Mouse (Mus musculus) MEL (cell line): ENCODE data around the gene Gtsf1l. TPM values are rescaled to one million over a fixed set of nuclear protein-coding genes. Genes with fewer than 3 reads are reported as not detected.

Experiments used
- DNase-seq: peaks from one replicate; pipeline ENCODE4 v3.0.0; 2011; ENCODE audit warnings: low read depth, low spot score
- H3K27ac ChIP-seq: 2 replicates; pipeline ENCODE4 v1.5.1; 2012; ENCODE audit warnings: low read depth, mild to moderate bottlenecking, control low read depth, low read length, moderate library complexity; ENCODE audit not compliant: control insufficient read depth
- H3K27me3 ChIP-seq, 2 experiments: fragments of 150-350 bp in 1 of 2; sonication (generic) in 1 of 2; 2 replicates each; pipeline ENCODE4 v1.6.1; 2012; ENCODE audit warnings: low read length in 2 of 2, mild to moderate bottlenecking in 2 of 2, improper control_type of control experiment in 1 of 2, moderate library complexity in 1 of 2; ENCODE audit not compliant: insufficient read depth in 2 of 2, control insufficient read depth in 1 of 2
- H3K36me3 ChIP-seq, 2 experiments: 2 replicates each; pipeline ENCODE4 v1.6.1; 2012 to 2014; ENCODE audit warnings: low read length in 2 of 2, improper control_type of control experiment in 1 of 2, inconsistent platforms in 1 of 2, mild to moderate bottlenecking in 1 of 2; ENCODE audit not compliant: insufficient read depth in 2 of 2, control insufficient read depth in 1 of 2
- H3K4me1 ChIP-seq, 2 experiments: fragments of 150-350 bp in 1 of 2; sonication (generic) in 1 of 2; 2 replicates each; pipeline ENCODE4 v1.6.1; 2012; ENCODE audit warnings: low read length in 2 of 2, improper control_type of control experiment in 1 of 2, mild to moderate bottlenecking in 1 of 2; ENCODE audit not compliant: insufficient read depth in 2 of 2, control insufficient read depth in 1 of 2
- H3K4me3 ChIP-seq, 2 experiments: fragments of 150-350 bp in 1 of 2; sonication (generic) in 1 of 2; 2 replicates each; pipeline ENCODE4 v1.5.1; 2012; ENCODE audit warnings: low read depth in 2 of 2, low read length in 2 of 2, mild to moderate bottlenecking in 2 of 2, moderate library complexity in 2 of 2, control low read depth in 1 of 2, improper control_type of control experiment in 1 of 2; ENCODE audit not compliant: control insufficient read depth in 1 of 2, insufficient read depth in 1 of 2
- H3K79me2 ChIP-seq: 2 replicates; pipeline ENCODE4 v1.6.1; 2012; ENCODE audit warnings: mild to moderate bottlenecking, low read length, moderate library complexity; ENCODE audit not compliant: control insufficient read depth, poor library complexity, insufficient read depth
- H3K9ac ChIP-seq: 2 replicates; pipeline ENCODE4 v1.6.1; 2012; ENCODE audit warnings: low read depth, mild to moderate bottlenecking, control low read depth, low read length, moderate library complexity; ENCODE audit not compliant: control insufficient read depth, poor library complexity, severe bottlenecking
- H3K9me3 ChIP-seq: fragments of 150-350 bp; sonication (generic); replicated peaks from 2 replicates; pipeline ENCODE4 v1.6.1; 2012; ENCODE audit warnings: mild to moderate bottlenecking, low read length, improper control_type of control experiment, moderate library complexity; ENCODE audit not compliant: insufficient read depth
- CHD1 ChIP-seq: IDR thresholded peaks from 2 replicates; pipeline ENCODE4 v1.6.1; 2012; ENCODE audit warnings: low read depth, mild to moderate bottlenecking, inconsistent platforms, low read length, improper control_type of control experiment
- CHD2 ChIP-seq: IDR thresholded peaks from 2 replicates; pipeline ENCODE4 v1.6.1; 2011; ENCODE audit warnings: low read length, improper control_type of control experiment
- CTCF ChIP-seq, 3 experiments: IDR thresholded peaks in 2 of 3; conservative IDR thresholded peaks in 1 of 3; 2 replicates each; pipeline ENCODE4 v1.5.1; 2011 to 2012; ENCODE audit warnings: low read length in 3 of 3, low read depth in 2 of 3, mild to moderate bottlenecking in 2 of 3, improper control_type of control experiment in 1 of 3, inconsistent platforms in 1 of 3, mixed read lengths in 1 of 3, moderate library complexity in 1 of 3; ENCODE audit not compliant: control insufficient read depth in 1 of 3, insufficient read depth in 1 of 3, poor library complexity in 1 of 3, severe bottlenecking in 1 of 3
- EP300 ChIP-seq, 2 experiments: IDR thresholded peaks; 2 replicates each; pipeline ENCODE4 v1.6.1; 2011; ENCODE audit warnings: improper control_type of control experiment in 2 of 2, low read length in 2 of 2, low read depth in 1 of 2, mild to moderate bottlenecking in 1 of 2
- ETS1 ChIP-seq: IDR thresholded peaks from 2 replicates; pipeline ENCODE4 v1.6.1; 2012; ENCODE audit warnings: low read depth, mild to moderate bottlenecking, inconsistent platforms, low read length, improper control_type of control experiment, moderate library complexity
- GABPA ChIP-seq: IDR thresholded peaks from 2 replicates; pipeline ENCODE4 v1.6.1; 2012; ENCODE audit warnings: low read depth, mild to moderate bottlenecking, inconsistent platforms, low read length, improper control_type of control experiment, moderate library complexity
- GATA1 ChIP-seq: IDR thresholded peaks from 2 replicates; pipeline ENCODE4 v1.6.1; 2011; ENCODE audit warnings: low read depth, low read length, improper control_type of control experiment
- HCFC1 ChIP-seq: IDR thresholded peaks from 2 replicates; pipeline ENCODE4 v1.6.1; 2012; ENCODE audit warnings: low read depth, mild to moderate bottlenecking, inconsistent platforms, low read length, improper control_type of control experiment, moderate library complexity
- JUND ChIP-seq: IDR thresholded peaks from 2 replicates; pipeline ENCODE4 v1.6.1; 2011; ENCODE audit warnings: low read depth, mild to moderate bottlenecking, improper control_type of control experiment, low read length
- KAT2A ChIP-seq: conservative IDR thresholded peaks from 2 replicates; pipeline ENCODE4 v1.6.1; 2012; ENCODE audit warnings: low read depth, low read length, improper control_type of control experiment, inconsistent platforms
- MAFK ChIP-seq: IDR thresholded peaks from 2 replicates; pipeline ENCODE4 v1.6.1; 2011; ENCODE audit warnings: low read depth, mild to moderate bottlenecking, low read length, improper control_type of control experiment, borderline replicate concordance
- MAZ ChIP-seq: IDR thresholded peaks from 2 replicates; pipeline ENCODE4 v1.6.1; 2012; ENCODE audit warnings: low read depth, mild to moderate bottlenecking, inconsistent platforms, low read length, improper control_type of control experiment
- MYB ChIP-seq: IDR thresholded peaks from 2 replicates; pipeline ENCODE4 v1.6.1; 2011; ENCODE audit warnings: mild to moderate bottlenecking, low read depth, low read length, improper control_type of control experiment
- MYC ChIP-seq: IDR thresholded peaks from 2 replicates; pipeline ENCODE4 v1.6.1; 2011; ENCODE audit warnings: low read depth, mild to moderate bottlenecking, low read length, improper control_type of control experiment, moderate library complexity
- NELFE ChIP-seq: IDR thresholded peaks from 2 replicates; pipeline ENCODE4 v1.6.1; 2011; ENCODE audit warnings: low read depth, low read length, improper control_type of control experiment
- NRF1 ChIP-seq: IDR thresholded peaks from 2 replicates; pipeline ENCODE4 v1.6.1; 2014; ENCODE audit warnings: low read depth, mild to moderate bottlenecking, inconsistent platforms, low read length, improper control_type of control experiment, moderate library complexity; ENCODE audit not compliant: poor library complexity, insufficient read depth, severe bottlenecking
- POLR2AphosphoS2 ChIP-seq: IDR thresholded peaks from 2 replicates; pipeline ENCODE4 v1.6.1; 2011; ENCODE audit warnings: low read length, improper control_type of control experiment
- POLR2AphosphoS5 ChIP-seq: IDR thresholded peaks from 2 replicates; pipeline ENCODE4 v1.6.1; 2012; ENCODE audit warnings: low read depth, borderline replicate concordance, mild to moderate bottlenecking, inconsistent platforms, low read length, moderate library complexity, mixed read lengths
- RAD21 ChIP-seq: IDR thresholded peaks from 2 replicates; pipeline ENCODE4 v1.6.1; 2011; ENCODE audit warnings: mild to moderate bottlenecking, low read depth, low read length, improper control_type of control experiment
- RCOR1 ChIP-seq: IDR thresholded peaks from 2 replicates; pipeline ENCODE4 v1.6.1; 2012; ENCODE audit warnings: low read depth, mild to moderate bottlenecking, inconsistent platforms, low read length, improper control_type of control experiment
- SIN3A ChIP-seq: IDR thresholded peaks from 2 replicates; pipeline ENCODE4 v1.6.1; 2012; ENCODE audit warnings: low read length, improper control_type of control experiment, inconsistent platforms
- SMC3 ChIP-seq: IDR thresholded peaks from 2 replicates; pipeline ENCODE4 v1.6.1; 2011; ENCODE audit warnings: low read depth, low read length, improper control_type of control experiment
- TAL1 ChIP-seq: IDR thresholded peaks from 2 replicates; pipeline ENCODE4 v1.6.1; 2012; ENCODE audit warnings: mild to moderate bottlenecking, inconsistent platforms, low read length, moderate library complexity, mixed read lengths
- TBP ChIP-seq: IDR thresholded peaks from 2 replicates; pipeline ENCODE4 v1.8.0; 2011; ENCODE audit warnings: low read depth, low read length, improper control_type of control experiment
- TCF12 ChIP-seq: IDR thresholded peaks from 2 replicates; pipeline ENCODE4 v1.6.1; 2014; ENCODE audit warnings: low read depth, mild to moderate bottlenecking, inconsistent platforms, low read length, improper control_type of control experiment, moderate library complexity
- UBTF ChIP-seq: IDR thresholded peaks from 2 replicates; pipeline ENCODE4 v1.6.1; 2012; ENCODE audit warnings: low read depth, mild to moderate bottlenecking, inconsistent platforms, low read length, improper control_type of control experiment, moderate library complexity, borderline replicate concordance; ENCODE audit not compliant: insufficient read depth
- USF1 ChIP-seq: IDR thresholded peaks from 2 replicates; pipeline ENCODE4 v1.6.1; 2014; ENCODE audit warnings: low read depth, mild to moderate bottlenecking, inconsistent platforms, low read length, improper control_type of control experiment, moderate library complexity
- USF2 ChIP-seq, 2 experiments: IDR thresholded peaks; 2 replicates each; pipeline ENCODE4 v1.6.1; 2011 to 2012; ENCODE audit warnings: improper control_type of control experiment in 2 of 2, low read length in 2 of 2, borderline replicate concordance in 1 of 2, inconsistent platforms in 1 of 2, low read depth in 1 of 2, mild to moderate bottlenecking in 1 of 2; ENCODE audit not compliant: insufficient read depth in 1 of 2
- ZC3H11A ChIP-seq: IDR thresholded peaks from 2 replicates; pipeline ENCODE4 v1.6.1; 2012; ENCODE audit warnings: low read depth, mild to moderate bottlenecking, inconsistent platforms, low read length, improper control_type of control experiment
- ZKSCAN1 ChIP-seq: IDR thresholded peaks from 2 replicates; pipeline ENCODE4 v1.6.1; 2012; ENCODE audit warnings: low read depth, mild to moderate bottlenecking, inconsistent platforms, low read length, improper control_type of control experiment, moderate library complexity
- ZMIZ1 ChIP-seq: IDR thresholded peaks from 2 replicates; pipeline ENCODE4 v1.6.1; 2012; ENCODE audit warnings: low read depth, mild to moderate bottlenecking, inconsistent platforms, low read length, improper control_type of control experiment, moderate library complexity
- ZNF384 ChIP-seq: IDR thresholded peaks from 2 replicates; pipeline ENCODE4 v1.6.1; 2012; ENCODE audit warnings: low read depth, mild to moderate bottlenecking, inconsistent platforms, low read length, improper control_type of control experiment
- polyA plus RNA-seq, 2 experiments: library from polyadenylated mRNA; stranded (reverse) in 1 of 2; unstranded in 1 of 2; fragments of >175 nt in 1 of 2; fragments of >200 nt in 1 of 2; gene quantifications; 2 replicates each; pipeline versions ENCODE4 v1.2.1 to v1.2.4; 2012; ENCODE audit warnings: low replicate concordance in 2 of 2, low read depth in 1 of 2; ENCODE audit not compliant: insufficient read length in 2 of 2, insufficient read depth in 1 of 2, missing spikeins in 1 of 2
- total RNA-seq: library from RNA; depleted of rRNA; stranded (reverse); fragments of 300-350 nt; gene quantifications from 2 replicates; pipeline ENCODE4 v1.2.3, GENCODE M21; 2012

Gtsf1l gene
- total and polyA plus RNA-seq, 3 experiments: not detected

- DNase-seq: no peak
- Histone ChIP-seq H3K4me1 (no peaks in the 10 kb centered on the region), H3K27ac (no peak overlapping the region), H3K27me3 (no peaks in the 10 kb centered on the region)
- TF ChIP-seq SIN3A (no peak), ZKSCAN1 (no peak), MYB (no peak), NELFE (no peak), CTCF (IDR thresholded peaks at IDR 0.05 in 2 of 3, conservative IDR thresholded peaks at IDR 0.05 in 1 of 3; ENCODE audit: control insufficient read depth in 1 of 3, insufficient read depth in 1 of 3, low read depth in 2 of 3, low read length in 3 of 3, poor library complexity in 1 of 3, severe bottlenecking in 1 of 3) (no peak), ETS1 (no peak), EP300 (IDR thresholded peaks at IDR 0.05; ENCODE audit: low read depth in 1 of 2, low read length in 2 of 2) (no peak), GABPA (no peak), MAFK (no peak), CHD1 (no peak), MYC (no peak), ZNF384 (no peak), POLR2AphosphoS2 (no peak), TCF12 (no peak), NRF1 (no peak), USF2 (IDR thresholded peaks at IDR 0.05; ENCODE audit: borderline replicate concordance in 1 of 2, insufficient read depth in 1 of 2, low read depth in 1 of 2, low read length in 2 of 2) (no peak), TAL1 (no peak), JUND (no peak), ZMIZ1 (no peak), POLR2AphosphoS5 (no peak)
- TF ChIP-seq, all 39 proteins: peak for 0
- Histone ChIP-seq H3K4me3 (no peak overlapping the region), H3K79me2 (no peaks in the 10 kb centered on the region), H3K36me3 (no peaks in the 10 kb centered on the region), H3K9me3 (no peaks in the 10 kb centered on the region), H3K9ac (no peak overlapping the region)
Observed at GRCm38 (mm10) chr2:163095784-163096183, 8.1 kb upstream of the Gtsf1l start.

GRCm38 (mm10) chr2:163094909-163095308 is 7.3 kb upstream of the Gtsf1l start:
- no peak for DNase-seq
- Histone ChIP-seq H3K4me1 (no peaks in the 10 kb centered on the region), H3K9me3 (no peaks in the 10 kb centered on the region)
- no peak for TF ChIP-seq ZNF384
- TF ChIP-seq UBTF: no peak
- TF ChIP-seq CHD2: no peak
- no peak for TF ChIP-seq TBP
- TF ChIP-seq MAFK: no peak
- TF ChIP-seq JUND: no peak
- TF ChIP-seq POLR2AphosphoS2: no peak
- TF ChIP-seq USF1: no peak
- no peak for TF ChIP-seq USF2 (IDR thresholded peaks at IDR 0.05; ENCODE audit: borderline replicate concordance in 1 of 2, insufficient read depth in 1 of 2, low read depth in 1 of 2, low read length in 2 of 2)
- no peak for TF ChIP-seq ZKSCAN1
- TF ChIP-seq GATA1: no peak
- no peak for TF ChIP-seq SMC3
- TF ChIP-seq ZC3H11A: no peak
- TF ChIP-seq MAZ: no peak
- no peak for TF ChIP-seq CHD1
- no peak for TF ChIP-seq RCOR1
- no peak for TF ChIP-seq RAD21
- TF ChIP-seq HCFC1: no peak
- TF ChIP-seq KAT2A: no peak
- TF ChIP-seq, all 39 proteins: peak for 0
- H3K27me3 ChIP-seq: no peaks in the 10 kb centered on the region
- no peak overlapping the region for H3K27ac ChIP-seq
- no peaks in the 10 kb centered on the region for H3K36me3 ChIP-seq
- H3K79me2 ChIP-seq: no peaks in the 10 kb centered on the region
- H3K9ac ChIP-seq: no peak overlapping the region
- H3K4me3 ChIP-seq: no peak overlapping the region
